Mouse (Mus musculus) kidney, postnatal 36 days (tissue): ENCODE results near the gene Zfp472.
"Not testable (repeated sequence)": the region's sequence is repeated elsewhere in the genome, so short reads cannot be mapped to it uniquely, and the experiment has no call there.

Experiments
- DNase-seq, 2 experiments: peaks; one replicate each; pipeline ENCODE4 v3.0.0; 2021 to 2022; ENCODE audit warnings: mixed read lengths in 2 of 2

Gene Zfp472

GRCm38 (mm10) chr17:33020434-33020833, 54.8 kb downstream of the Zfp472 start:
- DNase-seq = not testable (repeated sequence)
